Mouse (Mus musculus) forebrain, embryonic 11.5 days (tissue): ENCODE data around the gene Nans. TPM values are rescaled to one million over a fixed set of nuclear protein-coding genes. Genes with fewer than 3 reads are reported as not detected.

Experiments used
- ATAC-seq: fragments of 200-750 bp; cut with Nextera tagmentation; replicated peaks from 2 replicates; pipeline ENCODE4 v1.8.0; 2017; ENCODE audit warnings: moderate TSS enrichment; ENCODE audit not compliant: low FRiP score
- DNase-seq: peaks from one replicate; pipeline ENCODE4 v3.0.0-alpha.2; 2017; ENCODE audit warnings: low spot score
- H3K27ac ChIP-seq: fragments of 300-500 bp; sonication (generic); 2 replicates; pipeline ENCODE4 v1.5.1; 2014; ENCODE audit warnings: low read depth, low read length
- H3K27me3 ChIP-seq: fragments of 300-500 bp; sonication (generic); 2 replicates; pipeline ENCODE4 v1.6.1; 2014; ENCODE audit warnings: mild to moderate bottlenecking, low read length, mixed read lengths; ENCODE audit not compliant: control insufficient read depth, insufficient read depth
- H3K36me3 ChIP-seq: fragments of 300-500 bp; sonication (generic); 2 replicates; pipeline ENCODE4 v1.6.1; 2014; ENCODE audit warnings: mild to moderate bottlenecking, low read length, moderate library complexity, mixed read lengths; ENCODE audit not compliant: control insufficient read depth, insufficient read depth
- H3K4me1 ChIP-seq: fragments of 300-500 bp; sonication (generic); replicated peaks from 2 replicates; pipeline ENCODE4 v1.6.1; 2014; ENCODE audit warnings: low read length, mixed read lengths; ENCODE audit not compliant: control insufficient read depth, insufficient read depth
- H3K4me2 ChIP-seq: fragments of 300-500 bp; sonication (generic); 2 replicates; pipeline ENCODE4 v1.6.1; 2014; ENCODE audit warnings: low read depth, mild to moderate bottlenecking, low read length, moderate library complexity, mixed read lengths; ENCODE audit not compliant: severe bottlenecking
- H3K4me3 ChIP-seq: fragments of 300-500 bp; sonication (generic); 2 replicates; pipeline ENCODE4 v1.5.1; 2014; ENCODE audit warnings: low read depth, low read length
- H3K9ac ChIP-seq: fragments of 300-500 bp; sonication (generic); 2 replicates; pipeline ENCODE4 v1.6.1; 2014; ENCODE audit warnings: low read length
- H3K9me3 ChIP-seq: fragments of 300-500 bp; sonication (generic); 2 replicates; pipeline ENCODE4 v1.6.1; 2016; ENCODE audit warnings: low read length, mixed read lengths; ENCODE audit not compliant: control insufficient read depth
- WGBS: fragments of 180-500 bp; shearing (Covaris S2); extraction: QIAGEN DNeasy Blood & Tissue Kit; methylation state at CpG from one replicate; pipeline ENCODE4 v1.1.7; 2014; 5-methylcytosine and 5-hydroxymethylcytosine counted together
- polyA plus RNA-seq: library from polyadenylated mRNA; unstranded; fragments of >200 nt; fragmentation: Nextera tagmentation; extraction: Ambion mirVana; gene quantifications from 2 replicates; pipeline ENCODE4 v1.2.1, GENCODE M21; 2014

Nans gene
- polyA plus RNA-seq, 1 experiment from 2014 or later = 70.8 TPM

- no peak overlapping the region for H3K4me2 ChIP-seq
- H3K27me3 ChIP-seq = no peaks in the 10 kb centered on the region
- no peaks in the 10 kb centered on the region for H3K4me1 ChIP-seq
- ATAC-seq (no peak), DNase-seq (no peak)
- H3K36me3 ChIP-seq = peaks cover 35% of the 10 kb centered on the region
- no peak overlapping the region for H3K9ac ChIP-seq
- no peak overlapping the region for H3K4me3 ChIP-seq
- H3K27ac ChIP-seq = no peak overlapping the region
- no peaks in the 10 kb centered on the region for H3K9me3 ChIP-seq
- WGBS = 84% methylated on average over 3 of the region's 3 CpGs
These were observed 23.3 kb upstream of the Nans start for GRCm38 (mm10) chr4:46465740-46466139.

GRCm38 (mm10) chr4:46475101-46475500 lies 13.9 kb upstream of the Nans start:
- H3K4me1 ChIP-seq = no peaks in the 10 kb centered on the region
- no peaks in the 10 kb centered on the region for H3K27me3 ChIP-seq
- ATAC-seq (no peak), DNase-seq (no peak)
- H3K27ac ChIP-seq = no peak overlapping the region
- 94% methylated on average over 5 of the region's 5 CpGs for WGBS
- no peak overlapping the region for H3K9ac ChIP-seq
- no peaks in the 10 kb centered on the region for H3K9me3 ChIP-seq
- no peak overlapping the region for H3K4me2 ChIP-seq
- peaks cover 33% of the 10 kb centered on the region for H3K36me3 ChIP-seq
- H3K4me3 ChIP-seq = no peak overlapping the region

DNA sequence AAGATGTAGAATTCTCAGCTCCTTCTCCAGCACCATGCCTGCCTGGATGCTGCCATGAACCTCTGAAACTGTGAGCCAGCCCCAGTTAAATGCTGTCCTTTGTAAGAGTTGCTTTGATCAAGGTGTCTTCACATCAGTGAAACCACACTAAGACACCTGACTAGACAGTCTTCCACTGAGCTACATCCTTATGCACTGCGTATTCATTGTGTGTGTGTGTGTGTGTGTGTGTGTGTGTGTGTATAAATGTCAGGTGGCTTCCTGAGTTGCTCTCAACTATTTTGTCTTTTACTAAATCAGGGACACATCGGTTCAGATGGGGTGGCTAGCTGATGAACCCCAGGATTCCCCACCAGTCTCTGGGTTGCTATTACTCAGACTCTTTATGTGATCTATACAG lies 10.0 kb upstream of the Nans start:
- Histone ChIP-seq H3K9me3 (no peaks in the 10 kb centered on the region), H3K36me3 (peaks cover 8% of the 10 kb centered on the region), H3K4me2 (no peak overlapping the region), H3K4me3 (no peak overlapping the region), H3K27ac (no peak overlapping the region), H3K9ac (no peak overlapping the region), H3K27me3 (no peaks in the 10 kb centered on the region), H3K4me1 (no peaks in the 10 kb centered on the region)
- DNase-seq (no peak), ATAC-seq (no peak)
- WGBS = 87% methylated on average over 2 of the region's 2 CpGs

DNA sequence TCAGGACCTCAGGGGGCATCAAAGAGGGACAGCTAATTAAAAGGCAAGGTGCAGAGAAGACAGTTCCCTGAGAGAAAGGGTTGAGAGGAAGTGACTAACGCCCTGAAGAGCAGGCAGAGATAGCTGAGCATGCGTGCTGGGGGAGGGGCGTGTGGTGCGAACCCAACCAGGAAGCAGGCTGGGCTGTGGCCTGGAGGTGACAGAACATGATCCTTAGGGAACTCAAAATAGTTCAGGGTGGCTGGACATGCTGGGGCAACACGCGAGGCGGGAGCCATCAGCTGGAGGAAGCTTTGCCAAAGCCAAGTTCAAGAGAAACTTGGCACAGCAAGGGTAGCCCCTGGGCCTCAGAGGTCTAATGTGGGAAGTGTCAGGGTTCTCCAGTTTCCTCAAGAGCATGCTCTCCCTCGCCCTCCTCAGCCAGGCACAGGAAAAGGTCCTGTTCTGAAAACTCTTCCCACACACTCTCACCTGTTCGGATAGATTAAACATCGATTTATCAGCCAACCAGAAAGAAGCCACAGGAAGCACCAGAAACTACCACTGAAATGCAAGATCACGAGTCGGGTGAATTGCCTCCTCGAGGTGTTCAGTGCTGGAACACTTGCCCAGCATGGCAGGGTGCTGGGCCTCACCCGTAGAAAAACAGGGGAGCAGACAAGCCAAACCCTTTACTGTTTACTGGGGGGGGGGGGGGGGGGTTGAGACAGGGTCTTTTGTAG lies 3.2 kb upstream of the Nans start:
- Histone ChIP-seq H3K27ac (no peak overlapping the region), H3K27me3 (no peaks in the 10 kb centered on the region), H3K9ac (no peak overlapping the region), H3K4me3 (no peak overlapping the region), H3K4me1 (peaks cover 4% of the 10 kb centered on the region; the same call in 1 of the 2 replicates), H3K9me3 (no peaks in the 10 kb centered on the region), H3K36me3 (no peaks in the 10 kb centered on the region), H3K4me2 (no peak overlapping the region)
- WGBS = 58% methylated on average over 14 of the region's 14 CpGs
- no peak for DNase-seq
- ATAC-seq = no peak

- DNase-seq = no peak
- no peaks in the 10 kb centered on the region for H3K36me3 ChIP-seq
- H3K4me2 ChIP-seq = no peak overlapping the region
- 88% methylated on average over 5 of the region's 5 CpGs for WGBS
- H3K4me1 ChIP-seq = peaks cover 4% of the 10 kb centered on the region; the same call in 1 of the 2 replicates
- no peak overlapping the region for H3K27ac ChIP-seq
- no peak overlapping the region for H3K4me3 ChIP-seq
- no peaks in the 10 kb centered on the region for H3K27me3 ChIP-seq
- H3K9me3 ChIP-seq = no peaks in the 10 kb centered on the region
- no peak overlapping the region for H3K9ac ChIP-seq
- ATAC-seq = no peak
These were observed 1.7 kb upstream of the Nans start for GRCm38 (mm10) chr4:46487348-46487747.

DNA sequence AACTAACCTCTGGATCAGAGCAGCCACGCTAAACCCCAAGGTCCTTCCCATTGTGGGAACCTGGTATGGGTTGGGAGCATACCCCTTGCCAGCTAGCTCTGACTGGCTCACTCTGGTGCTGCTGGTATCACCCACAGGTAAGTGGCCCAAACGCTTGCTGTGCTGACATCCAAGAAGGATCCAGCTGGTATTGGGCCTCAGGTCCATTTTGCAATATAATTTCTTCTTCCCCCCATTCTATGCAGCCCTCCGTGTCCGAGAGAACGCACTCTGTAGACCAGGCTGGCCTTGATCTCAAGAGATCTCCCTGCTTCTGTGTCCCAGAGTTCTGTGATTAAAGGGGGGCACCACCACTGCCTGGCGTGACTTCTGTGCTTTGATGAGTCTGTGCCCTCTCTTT lies 4.0 kb downstream of the Nans start:
- DNase-seq (no peak), ATAC-seq (no peak)
- Histone ChIP-seq H3K27ac (no peak overlapping the region), H3K4me1 (peaks cover 2% of the 10 kb centered on the region; the same call in 1 of the 2 replicates), H3K4me3 (no peak overlapping the region), H3K27me3 (no peaks in the 10 kb centered on the region), H3K36me3 (no peaks in the 10 kb centered on the region), H3K4me2 (no peak overlapping the region), H3K9me3 (no peaks in the 10 kb centered on the region), H3K9ac (no peak overlapping the region)
- WGBS = 97% methylated on average over 6 of the region's 6 CpGs

DNA sequence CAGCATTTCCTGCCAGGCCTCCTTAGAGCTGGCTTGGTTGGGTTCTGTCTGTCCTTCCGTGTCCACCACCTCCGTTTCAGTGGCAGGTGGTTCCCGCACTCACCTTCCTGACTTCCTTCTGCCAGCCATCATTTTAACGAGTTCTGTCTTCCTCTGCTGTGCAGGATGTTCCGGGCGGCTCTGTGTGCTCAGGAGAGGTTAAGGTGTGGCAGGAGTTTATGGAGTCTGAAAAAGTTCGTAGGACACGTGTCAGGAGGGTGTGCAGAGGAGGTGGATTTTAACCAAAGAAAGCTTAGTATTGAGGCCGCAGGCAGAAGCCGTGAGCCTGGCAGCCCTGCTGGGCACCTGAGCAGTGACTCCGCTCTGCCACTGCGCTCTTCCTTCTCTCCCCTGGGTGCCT lies 6.5 kb downstream of the Nans start:
- Histone ChIP-seq H3K4me2 (no peak overlapping the region), H3K27ac (no peak overlapping the region), H3K4me3 (no peak overlapping the region), H3K4me1 (no peaks in the 10 kb centered on the region), H3K36me3 (no peaks in the 10 kb centered on the region), H3K27me3 (no peaks in the 10 kb centered on the region), H3K9me3 (no peaks in the 10 kb centered on the region), H3K9ac (no peak overlapping the region)
- 92% methylated on average over 12 of the region's 12 CpGs for WGBS
- ATAC-seq (no peak), DNase-seq (no peak)

DNA sequence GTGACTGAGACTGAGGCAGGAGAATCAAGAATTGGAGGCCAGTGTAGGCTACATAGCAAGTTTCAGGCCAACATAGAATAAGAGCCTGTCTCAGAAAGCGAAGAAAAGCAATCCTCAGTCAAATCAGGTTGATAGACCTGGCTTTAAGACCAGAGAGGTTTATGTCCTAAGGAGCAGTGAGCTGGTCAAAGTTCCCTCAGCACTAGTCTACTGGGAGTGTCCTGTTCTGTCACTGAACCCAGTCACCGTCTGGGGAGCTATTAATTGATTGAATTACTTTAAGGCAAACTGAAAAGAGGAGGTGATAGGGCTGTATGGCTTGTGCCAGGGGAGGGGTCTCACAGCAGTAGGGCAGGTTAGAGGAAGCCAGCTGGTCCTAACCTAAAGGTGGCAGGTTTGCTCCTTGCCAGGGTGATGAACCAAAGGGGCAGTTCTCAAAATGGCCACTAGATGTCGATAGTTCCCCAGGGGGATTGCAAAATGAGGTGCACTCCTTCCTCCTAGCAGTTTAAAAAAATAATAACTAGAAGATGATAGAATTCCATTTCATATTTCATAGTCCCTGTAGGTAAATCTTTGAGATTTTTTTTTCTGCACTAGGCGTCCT lies 8.3 kb downstream of the Nans start:
- Histone ChIP-seq H3K4me2 (no peak overlapping the region), H3K27ac (no peak overlapping the region), H3K4me1 (no peaks in the 10 kb centered on the region), H3K27me3 (no peaks in the 10 kb centered on the region), H3K9ac (no peak overlapping the region), H3K4me3 (no peak overlapping the region), H3K36me3 (no peaks in the 10 kb centered on the region; the same call in 1 of the 2 replicates), H3K9me3 (no peaks in the 10 kb centered on the region)
- 45% methylated on average over 4 of the region's 4 CpGs for WGBS
- ATAC-seq = no peak
- peak; percentile 76 for DNase-seq

DNA sequence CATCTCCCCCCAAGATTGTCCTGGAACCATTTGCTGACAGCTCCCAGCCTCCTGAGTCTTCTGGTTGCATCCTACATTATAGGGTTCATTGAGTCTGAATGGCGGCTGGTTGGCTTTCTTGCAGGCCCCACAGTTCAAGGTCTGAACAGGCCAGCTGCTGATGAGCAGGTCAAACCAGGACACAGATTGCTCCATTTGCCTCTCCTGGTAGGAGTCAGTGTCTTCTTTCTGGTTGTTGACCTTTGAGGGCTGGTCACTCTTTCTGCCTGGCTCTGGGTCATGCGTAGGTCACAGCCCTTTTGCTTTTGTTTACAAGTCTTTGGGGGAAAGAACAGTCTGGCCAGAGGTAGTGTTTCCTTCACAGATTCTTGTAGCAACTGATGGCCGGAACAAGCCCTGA lies 9.5 kb downstream of the Nans start:
- H3K4me2 ChIP-seq = no peak overlapping the region; the same call in 1 of the 2 replicates
- H3K4me3 ChIP-seq = no peak overlapping the region
- H3K36me3 ChIP-seq = no peaks in the 10 kb centered on the region; the same call in 1 of the 2 replicates
- no peak overlapping the region for H3K9ac ChIP-seq
- ATAC-seq (no peak), DNase-seq (no peak)
- H3K27ac ChIP-seq = no peak overlapping the region
- H3K4me1 ChIP-seq = no peaks in the 10 kb centered on the region
- no peaks in the 10 kb centered on the region for H3K27me3 ChIP-seq
- no peaks in the 10 kb centered on the region for H3K9me3 ChIP-seq
- 70% methylated on average over 3 of the region's 3 CpGs for WGBS
